Mouse (Mus musculus): ENCODE measurements around the gene Faap20.

DNA sequence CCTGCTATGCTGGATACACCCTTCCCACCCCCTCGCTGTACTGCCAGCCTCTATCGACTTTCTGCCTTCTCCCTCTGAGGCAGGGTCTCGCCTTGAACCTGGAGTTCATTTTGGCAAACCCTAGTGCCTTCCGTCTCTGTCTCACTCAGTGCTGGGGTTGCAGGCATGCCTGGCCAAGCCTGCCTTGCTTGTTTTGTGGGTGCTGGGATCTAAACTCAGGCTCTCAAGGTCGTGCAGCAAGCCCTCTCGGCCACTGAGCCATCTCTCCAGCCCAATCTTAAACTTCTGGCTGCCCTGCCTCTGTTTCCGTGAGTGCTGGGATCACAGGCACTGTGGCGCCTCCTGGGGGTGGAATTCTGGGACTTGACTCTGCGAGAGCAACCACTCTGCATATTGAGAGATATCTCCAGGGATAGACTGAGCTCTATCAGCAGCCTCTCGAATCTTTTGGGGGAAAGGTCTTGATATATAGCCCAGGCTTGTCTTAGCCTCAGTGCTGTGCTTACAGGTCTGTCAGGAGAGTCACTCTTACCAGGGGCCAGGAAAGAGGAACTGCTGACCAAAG, 45.5 kb downstream of the Faap20 start:
- TF ChIP-seq CTCF (IDR thresholded peaks at IDR 0.05; ENCODE audit: control insufficient read depth, insufficient read depth, insufficient read length): no peak
- TF ChIP-seq USF1 (IDR thresholded peaks at IDR 0.05; ENCODE audit: low read depth): no peak
- no peak for TF ChIP-seq MYOG (IDR thresholded peaks at IDR 0.05; ENCODE audit: control insufficient read depth, extremely low read depth, insufficient read length)
- no peak for TF ChIP-seq MYOD1 (IDR thresholded peaks at IDR 0.05; ENCODE audit: control insufficient read depth, insufficient read length, low read depth)
- no peak for TF ChIP-seq MAX (IDR thresholded peaks at IDR 0.05)
- no peak for TF ChIP-seq CEBPB (IDR thresholded peaks at IDR 0.05; ENCODE audit: low read depth)
